Mouse (Mus musculus): ENCODE data around the gene Xaf1.

DNA sequence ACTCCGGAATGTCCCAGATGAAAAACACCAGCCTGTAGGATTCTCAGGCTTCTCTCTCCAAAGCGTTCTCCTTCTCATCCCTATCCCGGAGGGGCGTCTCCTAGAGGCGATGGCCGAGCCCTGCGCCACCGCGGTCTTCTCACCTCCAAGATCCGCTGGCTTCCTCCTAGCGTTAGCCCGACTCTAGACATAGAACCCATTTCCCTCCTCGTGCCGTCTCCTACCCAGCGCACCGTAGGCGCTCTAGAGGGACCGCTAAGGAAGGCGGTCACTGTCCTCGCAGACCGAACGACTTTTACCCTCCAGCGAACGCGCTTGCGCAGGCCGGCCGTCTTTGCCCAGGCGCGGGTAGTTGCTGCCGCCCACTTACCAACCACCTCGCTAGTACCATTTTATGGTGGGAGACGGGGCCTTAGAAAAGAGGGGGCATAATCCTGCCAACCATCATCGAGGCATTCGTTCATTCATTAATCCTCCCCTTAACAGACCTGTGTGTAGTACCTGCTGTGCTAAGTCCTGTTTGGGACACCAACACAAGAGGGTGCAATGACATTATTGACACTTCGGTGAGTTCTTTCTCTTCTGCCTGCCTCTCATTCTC, 34.4 kb upstream of the Xaf1 start, which contains the start of gene Slc13a5:
- TF ChIP-seq FOSL1 (IDR thresholded peaks at IDR 0.05; ENCODE audit: insufficient read depth, low read length, poor library complexity, severe bottlenecking) (no peak), CTCF (IDR thresholded peaks at IDR 0.05; ENCODE audit: control insufficient read depth, insufficient read depth, insufficient read length) (no peak), MAX (IDR thresholded peaks at IDR 0.05) (no peak), MYOG (IDR thresholded peaks at IDR 0.05; ENCODE audit: control insufficient read depth, extremely low read depth, insufficient read length) (no peak), MYOD1 (IDR thresholded peaks at IDR 0.05; ENCODE audit: control insufficient read depth, insufficient read length, low read depth) (no peak), CEBPB (IDR thresholded peaks at IDR 0.05; ENCODE audit: low read depth) (no peak), USF1 (IDR thresholded peaks at IDR 0.05; ENCODE audit: low read depth) (no peak)
